Mouse (Mus musculus): ENCODE results near the gene Mau2. TPM values are rescaled to one million over a fixed set of nuclear protein-coding genes. Genes with fewer than 3 reads are reported as not detected.
A peak's percentile ranks its signal among the peaks of the same experiment; 100 is the strongest.

Mau2 gene
- 69.3 and 69.4 TPM in 2 replicates for polyA plus RNA-seq (2014; fragmentation: Nextera tagmentation; extraction: Ambion mirVana)

- H3K4me1 ChIP-seq (replicated peaks; ENCODE audit: control insufficient read depth, insufficient read depth, low read length), result peaks cover 29% of the 10 kb centered on the region
- ATAC-seq (ENCODE audit: low FRiP score) (peak; percentile 97), DNase-seq (ENCODE audit: low spot score) (peak; percentile 98)
- H3K36me3 ChIP-seq (replicated peaks; ENCODE audit: control insufficient read depth, insufficient read depth), result peaks cover 9% of the 10 kb centered on the region; the same call in 1 of the 2 replicates
- H3K4me2 ChIP-seq (replicated peaks), result peak within 1 kb of the TSS; percentile 96
- peak within 1 kb of the TSS; percentile 88 for H3K27ac ChIP-seq
- no peaks in the 10 kb centered on the region for H3K9me3 ChIP-seq (ENCODE audit: control insufficient read depth, low read length)
- H3K4me3 ChIP-seq (replicated peaks; ENCODE audit: low read length), result peak within 1 kb of the TSS; percentile 99
- under 1% methylated on average over 65 of the region's 65 CpGs for WGBS
- peak within 1 kb of the TSS; percentile 98 for H3K9ac ChIP-seq
- H3K27me3 ChIP-seq (ENCODE audit: control insufficient read depth, insufficient read depth, low read length), result no peaks in the 10 kb centered on the region
These were observed at the start of gene Mau2, which contains the start of gene Sugp1 for GRCm38 (mm10) chr8:70042583-70043455. Gene Mau2, minus strand, starts transcription at chr8:70042734. Gene Sugp1, plus strand, starts transcription at chr8:70042813.

- Histone ChIP-seq H3K27me3 (ENCODE audit: control insufficient read depth, insufficient read depth, low read length) (peaks cover 53% of the 10 kb centered on the region), H3K4me3 (replicated peaks; ENCODE audit: low read length) (no peak overlapping the region), H3K9ac (no peak overlapping the region; the same call in 1 of the 2 replicates), H3K9me3 (ENCODE audit: control insufficient read depth, low read length) (no peaks in the 10 kb centered on the region), H3K4me1 (replicated peaks; ENCODE audit: control insufficient read depth, insufficient read depth, low read length) (peaks cover 20% of the 10 kb centered on the region), H3K27ac (no peak overlapping the region), H3K36me3 (replicated peaks; ENCODE audit: control insufficient read depth, insufficient read depth) (peaks cover 12% of the 10 kb centered on the region), H3K4me2 (replicated peaks) (no peak overlapping the region)
- 30% methylated on average over 9 of the region's 9 CpGs for WGBS
- DNase-seq (ENCODE audit: low spot score) (no peak), ATAC-seq (ENCODE audit: low FRiP score) (peak; percentile 22)
These were observed 46.9 kb upstream of the Mau2 start for GRCm38 (mm10) chr8:70089296-70089960.

- peaks cover 67% of the 10 kb centered on the region for H3K27me3 ChIP-seq (ENCODE audit: control insufficient read depth, insufficient read depth, low read length)
These were observed 45.5 kb upstream of the Mau2 start for GRCm38 (mm10) chr8:70087836-70088650.

GRCm38 (mm10) chr8:70087237-70087636, 44.7 kb upstream of the Mau2 start:
- WGBS, result 6% methylated on average over 7 of the region's 7 CpGs
- Histone ChIP-seq H3K4me2 (replicated peaks) (peak overlapping the region; percentile 83; the same call in 1 of the 2 replicates), H3K9me3 (ENCODE audit: control insufficient read depth, low read length) (no peaks in the 10 kb centered on the region), H3K9ac (no peak overlapping the region), H3K36me3 (replicated peaks; ENCODE audit: control insufficient read depth, insufficient read depth) (no peaks in the 10 kb centered on the region), H3K27me3 (ENCODE audit: control insufficient read depth, insufficient read depth, low read length) (peaks cover 74% of the 10 kb centered on the region), H3K4me3 (replicated peaks; ENCODE audit: low read length) (no peak overlapping the region), H3K4me1 (replicated peaks; ENCODE audit: control insufficient read depth, insufficient read depth, low read length) (peaks cover 31% of the 10 kb centered on the region), H3K27ac (no peak overlapping the region)
- no peak for DNase-seq (ENCODE audit: low spot score)
- ATAC-seq (ENCODE audit: low FRiP score), result no peak

More at GRCm38 (mm10) chr8:70087836-70088650, 45.5 kb upstream of the Mau2 start:
- no peaks in the 10 kb centered on the region for H3K9me3 ChIP-seq (ENCODE audit: control insufficient read depth, low read length)
- 4% methylated on average over 56 of the region's 56 CpGs for WGBS
- peak; percentile 61; the same call in 1 of the 2 replicates for ATAC-seq (ENCODE audit: low FRiP score)
- H3K27ac ChIP-seq, result no peak overlapping the region
- H3K4me1 ChIP-seq (replicated peaks; ENCODE audit: control insufficient read depth, insufficient read depth, low read length), result peaks cover 31% of the 10 kb centered on the region
- H3K4me2 ChIP-seq (replicated peaks), result peak overlapping the region; percentile 83
- no peaks in the 10 kb centered on the region for H3K36me3 ChIP-seq (replicated peaks; ENCODE audit: control insufficient read depth, insufficient read depth)
- H3K9ac ChIP-seq, result peak overlapping the region; percentile 55
- DNase-seq (ENCODE audit: low spot score), result peak; percentile 69
- H3K4me3 ChIP-seq (replicated peaks; ENCODE audit: low read length), result peak overlapping the region; percentile 35

- H3K4me1 ChIP-seq (replicated peaks; ENCODE audit: control insufficient read depth, insufficient read depth, low read length), result peaks cover 31% of the 10 kb centered on the region
- no peak overlapping the region for H3K4me2 ChIP-seq (replicated peaks)
- H3K4me3 ChIP-seq (replicated peaks; ENCODE audit: low read length), result no peak overlapping the region
- DNase-seq (ENCODE audit: low spot score) (no peak), ATAC-seq (ENCODE audit: low FRiP score) (no peak)
- H3K9me3 ChIP-seq (ENCODE audit: control insufficient read depth, low read length), result no peaks in the 10 kb centered on the region
- H3K27ac ChIP-seq, result no peak overlapping the region
- no peaks in the 10 kb centered on the region for H3K36me3 ChIP-seq (replicated peaks; ENCODE audit: control insufficient read depth, insufficient read depth)
- H3K9ac ChIP-seq, result no peak overlapping the region
- peaks cover 77% of the 10 kb centered on the region for H3K27me3 ChIP-seq (ENCODE audit: control insufficient read depth, insufficient read depth, low read length)
- 29% methylated on average over 1 of the region's 1 CpGs for WGBS
These were observed 43.6 kb upstream of the Mau2 start for GRCm38 (mm10) chr8:70086151-70086550.

- under 1% methylated on average over 68 of the region's 71 CpGs for WGBS
- Histone ChIP-seq H3K9me3 (ENCODE audit: control insufficient read depth, low read length) (no peaks in the 10 kb centered on the region), H3K4me2 (replicated peaks) (peak overlapping the region; percentile 95), H3K4me3 (replicated peaks; ENCODE audit: low read length) (peak overlapping the region; percentile 43), H3K4me1 (replicated peaks; ENCODE audit: control insufficient read depth, insufficient read depth, low read length) (peaks cover 24% of the 10 kb centered on the region), H3K27me3 (ENCODE audit: control insufficient read depth, insufficient read depth, low read length) (peaks cover 74% of the 10 kb centered on the region), H3K27ac (no peak overlapping the region), H3K36me3 (replicated peaks; ENCODE audit: control insufficient read depth, insufficient read depth) (no peaks in the 10 kb centered on the region), H3K9ac (peak overlapping the region; percentile 41)
- ATAC-seq (ENCODE audit: low FRiP score), result 0 out of 2 replicates have a peak, but pooled peaks have one; percentile 19
- peak; percentile 50 for DNase-seq (ENCODE audit: low spot score)
These were observed 41.9 kb upstream of the Mau2 start for GRCm38 (mm10) chr8:70084191-70085065.

- H3K9ac ChIP-seq, result peak within 1 kb of the TSS; percentile 41
- H3K9me3 ChIP-seq (ENCODE audit: control insufficient read depth, low read length), result no peaks in the 10 kb centered on the region
- WGBS, result under 1% methylated on average over 26 of the region's 26 CpGs
- H3K4me1 ChIP-seq (replicated peaks; ENCODE audit: control insufficient read depth, insufficient read depth, low read length), result peaks cover 20% of the 10 kb centered on the region
- H3K27ac ChIP-seq, result no peak within 1 kb of the TSS
- H3K4me2 ChIP-seq (replicated peaks), result peak within 1 kb of the TSS; percentile 95
- H3K27me3 ChIP-seq (ENCODE audit: control insufficient read depth, insufficient read depth, low read length), result peaks cover 63% of the 10 kb centered on the region
- H3K4me3 ChIP-seq (replicated peaks; ENCODE audit: low read length), result peak within 1 kb of the TSS; percentile 43
- peaks cover under 1% of the 10 kb centered on the region; the same call in 1 of the 2 replicates for H3K36me3 ChIP-seq (replicated peaks; ENCODE audit: control insufficient read depth, insufficient read depth)
- DNase-seq (ENCODE audit: low spot score), result no peak
- ATAC-seq (ENCODE audit: low FRiP score), result no peak
These were observed 40.8 kb upstream of the Mau2 start, which contains the start of gene Hapln4 for GRCm38 (mm10) chr8:70083285-70083684. Gene Hapln4, plus strand, starts transcription at chr8:70083457.

- H3K27ac ChIP-seq, result no peak overlapping the region
- 70% methylated on average over 2 of the region's 2 CpGs for WGBS
- no peak for ATAC-seq (ENCODE audit: low FRiP score)
- H3K4me3 ChIP-seq (replicated peaks; ENCODE audit: low read length), result no peak overlapping the region
- no peak for DNase-seq (ENCODE audit: low spot score)
- peaks cover 15% of the 10 kb centered on the region for H3K4me1 ChIP-seq (replicated peaks; ENCODE audit: control insufficient read depth, insufficient read depth, low read length)
- H3K27me3 ChIP-seq (ENCODE audit: control insufficient read depth, insufficient read depth, low read length), result peaks cover 50% of the 10 kb centered on the region
- H3K9me3 ChIP-seq (ENCODE audit: control insufficient read depth, low read length), result no peaks in the 10 kb centered on the region
- peaks cover 9% of the 10 kb centered on the region for H3K36me3 ChIP-seq (replicated peaks; ENCODE audit: control insufficient read depth, insufficient read depth)
- H3K4me2 ChIP-seq (replicated peaks), result no peak overlapping the region
- H3K9ac ChIP-seq, result no peak overlapping the region
These were observed 39.4 kb upstream of the Mau2 start for GRCm38 (mm10) chr8:70081976-70082375.
